Mouse (Mus musculus) spleen, adult 2 months (tissue): Measurements from ENCODE around the gene Zdhhc5. TPM values are rescaled to one million over a fixed set of nuclear protein-coding genes. Genes with fewer than 3 reads are reported as not detected.
"Not testable (repeated sequence)": the region's sequence is repeated elsewhere in the genome, so short reads cannot be mapped to it uniquely, and the experiment has no call there.

Source experiments
- DNase-seq, 2 experiments: peaks; one replicate each; pipeline versions ENCODE4 v3.0.0 to v3.0.0-alpha.2; 2012 to 2021; ENCODE audit warnings: low spot score in 2 of 2, low read depth in 1 of 2
- H3K27ac ChIP-seq: fragments of 200-500 bp; 2 replicates; pipeline ENCODE4 v1.5.1; 2012; ENCODE audit warnings: low read length, inconsistent platforms; ENCODE audit not compliant: insufficient read depth
- H3K27me3 ChIP-seq: fragments of 200-500 bp; 2 replicates; pipeline ENCODE4 v1.6.1; 2012; ENCODE audit warnings: mild to moderate bottlenecking, moderate library complexity, low read length, inconsistent platforms; ENCODE audit not compliant: control insufficient read depth, insufficient read depth
- H3K36me3 ChIP-seq: fragments of 200-500 bp; 2 replicates; pipeline ENCODE4 v1.6.1; 2012; ENCODE audit warnings: mild to moderate bottlenecking, low read length, inconsistent platforms; ENCODE audit not compliant: control insufficient read depth, insufficient read depth
- H3K4me1 ChIP-seq: fragments of 200-500 bp; 2 replicates; pipeline ENCODE4 v1.6.1; 2011; ENCODE audit warnings: inconsistent platforms; ENCODE audit not compliant: control insufficient read depth, insufficient read depth, insufficient read length
- H3K4me3 ChIP-seq: fragments of 200-500 bp; 2 replicates; pipeline ENCODE4 v1.5.1; 2011; ENCODE audit warnings: mild to moderate bottlenecking, inconsistent platforms; ENCODE audit not compliant: insufficient read depth, insufficient read length; ENCODE audit errors: extremely low read depth
- CTCF ChIP-seq: fragments of 200-500 bp; IDR thresholded peaks from 2 replicates; pipeline ENCODE4 v1.5.1; 2011; ENCODE audit warnings: mild to moderate bottlenecking, inconsistent platforms; ENCODE audit not compliant: insufficient read depth, insufficient read length, insufficient replicate concordance; ENCODE audit errors: extremely low read depth
- POLR2A ChIP-seq: fragments of 200-500 bp; IDR thresholded peaks from 2 replicates; pipeline ENCODE4 v1.6.1; 2011; ENCODE audit warnings: low read depth, low read length, inconsistent platforms
- WGBS: fragments of 180-500 bp; shearing (Covaris S2); methylation state at CpG from one replicate; pipeline ENCODE4 v1.1.7; 2018; 5-methylcytosine and 5-hydroxymethylcytosine counted together
- polyA plus RNA-seq: library from polyadenylated mRNA; depleted of rRNA; stranded (reverse); fragments of >200 nt; gene quantifications from 2 replicates; pipeline ENCODE4 v1.2.3, GENCODE M21; 2012

Zdhhc5 gene
- polyA plus RNA-seq, 1 experiment = 24.2 TPM

DNA sequence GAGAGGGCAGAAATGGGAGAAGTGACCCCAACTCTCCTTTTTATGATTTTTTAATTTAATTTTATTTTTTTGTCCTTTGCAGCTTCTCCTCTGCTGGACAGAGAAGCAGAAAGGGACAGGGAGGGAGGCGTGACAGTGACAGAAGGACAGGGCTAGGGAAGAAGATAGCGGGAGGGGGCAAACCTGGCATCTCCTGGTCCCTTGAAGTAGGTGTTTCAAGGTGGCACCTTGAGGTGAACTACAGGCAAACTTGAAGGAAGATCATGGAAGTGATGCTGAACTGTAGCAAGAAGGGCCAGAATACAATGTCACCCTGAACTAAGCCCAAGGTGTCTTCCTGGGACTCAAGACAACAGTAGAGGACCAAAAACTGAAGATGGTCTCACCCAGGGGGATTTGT, 19.9 kb upstream of the Zdhhc5 start:
- Histone ChIP-seq H3K36me3 (no peaks in the 10 kb centered on the region), H3K27me3 (peaks cover 8% of the 10 kb centered on the region; the same call in 1 of the 2 replicates), H3K4me3 (0 out of 2 replicates have a peak overlapping the region, but pooled peaks have one; percentile 23), H3K4me1 (no peaks in the 10 kb centered on the region; the same call in 1 of the 2 replicates), H3K27ac (peak overlapping the region; percentile 38; the same call in 1 of the 2 replicates)
- no peak for DNase-seq
- TF ChIP-seq CTCF = no peak
- TF ChIP-seq POLR2A = no peak
- 28% methylated on average over 2 of the region's 2 CpGs for whole genome bisulfite sequencing

DNA sequence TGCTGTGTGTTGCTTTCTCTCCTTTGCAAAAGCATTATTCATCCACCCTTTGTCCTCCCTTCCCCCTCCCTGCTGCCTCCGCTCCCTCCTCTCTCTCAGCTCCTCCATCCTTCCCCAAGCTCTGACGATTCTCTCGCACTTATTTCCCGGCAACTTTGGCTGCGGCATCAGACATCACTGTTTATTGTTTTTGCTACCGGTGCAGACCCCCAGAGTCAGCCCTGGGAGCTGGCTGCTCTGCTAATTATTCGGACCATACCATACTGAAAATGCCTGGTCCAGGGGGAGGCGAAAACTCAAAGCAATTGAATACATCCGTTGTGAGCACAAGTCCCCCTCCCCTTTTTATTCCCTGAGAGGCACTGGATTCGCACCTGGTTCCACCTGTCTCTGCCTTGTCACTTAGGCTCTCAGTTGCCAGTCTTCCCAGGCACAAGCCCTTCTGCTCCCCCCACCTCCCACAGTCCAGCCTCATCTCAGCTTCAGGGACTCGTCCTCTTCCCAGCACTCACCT, 19.4 kb upstream of the Zdhhc5 start:
- no peak for DNase-seq
- Histone ChIP-seq H3K4me3 (no peak overlapping the region; the same call in 1 of the 2 replicates), H3K27ac (no peak overlapping the region; the same call in 1 of the 2 replicates), H3K36me3 (no peaks in the 10 kb centered on the region), H3K4me1 (no peaks in the 10 kb centered on the region; the same call in 1 of the 2 replicates), H3K27me3 (peaks cover 8% of the 10 kb centered on the region; the same call in 1 of the 2 replicates)
- TF ChIP-seq POLR2A (no peak), CTCF (no peak)
- WGBS = 7% methylated on average over 11 of the region's 11 CpGs

GRCm38 (mm10) chr2:84733579-84734300, 18.8 kb upstream of the Zdhhc5 start, which contains the start of gene Ypel4:
Ypel4 (plus strand) TSS chr2:84734058.
- WGBS = 4% methylated on average over 8 of the region's 8 CpGs
- no peak for DNase-seq
- H3K36me3 ChIP-seq = no peaks in the 10 kb centered on the region
- peaks cover 8% of the 10 kb centered on the region; the same call in 1 of the 2 replicates for H3K27me3 ChIP-seq
- TF ChIP-seq CTCF (no peak), POLR2A (no peak)
- H3K27ac ChIP-seq = peak within 1 kb of the TSS; percentile 1; the same call in 1 of the 2 replicates
- no peak within 1 kb of the TSS; the same call in 1 of the 2 replicates for H3K4me3 ChIP-seq
- H3K4me1 ChIP-seq = no peaks in the 10 kb centered on the region; the same call in 1 of the 2 replicates

DNA sequence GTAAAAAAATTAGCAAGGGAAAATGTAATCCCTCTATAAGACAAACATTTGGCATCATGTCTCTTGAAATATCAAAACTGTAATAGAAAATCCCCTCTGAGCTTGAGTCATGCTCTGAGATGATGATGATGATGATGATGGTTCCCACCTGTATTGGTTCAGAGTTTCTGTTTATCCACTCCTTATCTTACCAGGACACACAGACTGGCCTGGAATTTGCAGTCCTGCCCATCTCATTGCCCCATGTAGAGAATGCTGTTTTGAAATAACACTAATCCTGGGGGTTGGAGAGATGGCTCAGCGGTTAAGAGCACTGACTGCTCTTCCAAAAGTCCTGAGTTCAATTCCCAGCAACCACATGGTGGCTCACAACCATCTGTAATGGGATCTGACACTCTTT, 17.4 kb upstream of the Zdhhc5 start:
- DNase-seq = no peak
- Histone ChIP-seq H3K27me3 (peaks cover 6% of the 10 kb centered on the region; the same call in 1 of the 2 replicates), H3K27ac (no peak overlapping the region), H3K4me3 (no peak overlapping the region), H3K4me1 (no peaks in the 10 kb centered on the region; the same call in 1 of the 2 replicates), H3K36me3 (no peaks in the 10 kb centered on the region)
- WGBS = 86% methylated on average over 1 of the region's 1 CpGs
- TF ChIP-seq POLR2A (no peak), CTCF (no peak)

- no peaks in the 10 kb centered on the region for H3K36me3 ChIP-seq
- H3K4me1 ChIP-seq = no peaks in the 10 kb centered on the region; the same call in 1 of the 2 replicates
- H3K27ac ChIP-seq = no peak overlapping the region
- H3K4me3 ChIP-seq = no peak overlapping the region
- 94% methylated on average over 3 of the region's 3 CpGs for WGBS
- no peak for DNase-seq
- TF ChIP-seq CTCF (no peak), POLR2A (no peak)
- H3K27me3 ChIP-seq = peaks cover 5% of the 10 kb centered on the region; the same call in 1 of the 2 replicates
These were observed 16.2 kb upstream of the Zdhhc5 start for GRCm38 (mm10) chr2:84731206-84731605.

DNA sequence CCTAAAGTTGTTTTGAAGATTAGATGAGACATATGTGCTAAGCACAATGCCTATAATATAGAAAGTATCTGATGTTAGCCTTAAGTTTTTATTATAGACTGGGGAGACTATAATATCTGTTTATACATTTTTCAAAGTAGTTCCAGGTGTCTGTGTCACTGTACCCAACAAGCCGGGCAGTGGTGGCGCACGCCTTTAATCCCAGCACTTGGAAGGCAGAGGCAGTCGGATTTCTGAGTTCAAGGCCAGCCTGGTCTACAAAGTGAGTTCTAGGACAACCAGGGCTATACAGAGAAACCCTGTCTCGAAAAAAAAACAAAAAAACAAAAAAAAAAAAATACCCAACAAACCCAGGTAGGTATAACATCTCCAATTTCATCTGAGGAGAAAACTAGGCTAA, 13.2 kb upstream of the Zdhhc5 start:
- 90% methylated on average over 5 of the region's 5 CpGs for WGBS
- peaks cover 13% of the 10 kb centered on the region for H3K36me3 ChIP-seq
- DNase-seq, H3K4me3 ChIP-seq, H3K4me1 ChIP-seq, H3K27me3 ChIP-seq, H3K27ac ChIP-seq: not testable (repeated sequence)

- peak; percentile 67 for TF ChIP-seq POLR2A
- TF ChIP-seq CTCF = no peak
- Histone ChIP-seq H3K4me1 (peaks cover 7% of the 10 kb centered on the region), H3K36me3 (peaks cover 14% of the 10 kb centered on the region), H3K27me3 (no peaks in the 10 kb centered on the region), H3K4me3 (peak within 1 kb of the TSS; percentile 80), H3K27ac (peak within 1 kb of the TSS; percentile 96)
- DNase-seq = peak; percentile 94 to 96
- WGBS = under 1% methylated on average over 39 of the region's 39 CpGs
These were observed 12.3 kb upstream of the Zdhhc5 start, which contains the start of gene Clp1 for GRCm38 (mm10) chr2:84727172-84727858. Clp1 (minus strand) TSS chr2:84727350.
